Mouse (Mus musculus) G1E-ER4 (cell line): Measurements from ENCODE around the gene Rab13. TPM values are rescaled to one million over a fixed set of nuclear protein-coding genes. Genes with fewer than 3 reads are reported as not detected.

Experiments
- GATA1 ChIP-seq: IDR thresholded peaks from one replicate; pipeline ENCODE4 v1.8.0; 2012; ENCODE audit warnings: low read length, inconsistent platforms
- polyA plus RNA-seq: library from polyadenylated mRNA; stranded (reverse); fragments of >175 nt; gene quantifications from 2 replicates; pipeline ENCODE4 v1.2.3, GENCODE M21; 2012

Rab13 gene
- polyA plus RNA-seq: 2.3 and 2.4 TPM in 2 replicates

DNA sequence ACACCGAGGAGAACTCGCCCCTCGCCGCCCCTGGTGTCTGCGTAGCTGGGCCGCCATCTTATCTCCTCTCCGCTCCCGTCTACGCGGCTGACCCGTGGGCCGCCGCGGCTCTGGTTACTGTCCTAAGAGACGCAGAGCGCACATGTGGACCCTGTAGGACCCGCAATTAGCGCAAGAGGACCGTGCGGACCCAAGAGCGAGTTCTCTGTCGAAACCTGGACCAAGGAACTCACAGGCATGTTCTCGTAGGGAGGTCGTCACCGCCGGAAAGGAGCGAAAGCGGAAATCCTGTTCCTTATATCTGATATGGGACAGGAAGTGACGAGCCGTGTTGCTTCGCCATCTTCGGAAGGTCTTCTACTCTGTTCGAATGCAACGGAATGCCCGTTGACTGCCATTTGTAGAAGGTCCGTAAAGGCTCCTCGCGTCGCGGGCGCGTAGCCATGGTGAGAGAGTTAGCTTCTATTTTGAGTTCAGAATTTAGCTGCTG, at the start of gene Rab13, which contains the start of gene Rps27:
Gene Rab13, plus strand, starts transcription at position 319 of the 490 bp plus-strand sequence.
Gene Rps27, minus strand, starts transcription at position 275 of the 490 bp plus-strand sequence.
- TF ChIP-seq GATA1: no peak

DNA sequence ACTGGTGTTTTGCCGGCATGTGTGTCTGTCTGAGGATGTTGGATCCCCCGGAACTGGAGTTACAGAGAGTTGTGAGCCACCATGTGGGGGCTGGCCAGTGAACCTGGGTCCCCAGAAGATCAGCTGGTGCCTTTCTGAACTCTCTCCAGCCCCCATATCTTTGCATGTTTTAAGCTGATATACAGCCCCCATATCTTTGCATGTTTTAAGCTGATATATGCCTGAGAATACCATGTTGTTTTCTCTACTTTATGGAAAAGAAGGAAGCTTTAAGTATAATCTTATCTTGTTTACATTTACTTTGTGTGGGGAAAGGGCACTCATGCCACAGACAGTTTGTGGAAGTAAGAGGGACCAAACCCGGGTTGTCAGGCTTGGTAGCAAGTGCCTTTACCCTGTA, 33.9 kb upstream of the Rab13 start:
- no peak for TF ChIP-seq GATA1

DNA sequence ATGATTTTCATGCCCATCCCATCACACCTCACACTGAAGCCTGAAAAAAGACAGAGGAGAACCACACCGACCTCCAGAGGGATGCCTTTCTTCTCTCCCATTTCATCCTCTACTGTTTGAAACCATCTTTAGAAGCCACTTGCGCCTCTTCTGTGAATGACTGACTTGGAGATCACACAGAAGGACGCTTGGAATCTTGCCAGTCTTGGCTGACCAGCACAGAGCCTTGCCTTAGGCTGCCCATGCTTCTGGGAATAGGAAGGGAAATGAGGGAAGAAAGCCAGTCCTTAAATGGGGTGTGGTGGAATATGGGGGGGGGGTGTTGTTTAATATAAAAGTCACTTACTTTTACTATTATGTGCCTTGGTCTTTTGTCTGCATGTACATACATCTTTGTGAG, 29.9 kb upstream of the Rab13 start:
- TF ChIP-seq GATA1: no peak

DNA sequence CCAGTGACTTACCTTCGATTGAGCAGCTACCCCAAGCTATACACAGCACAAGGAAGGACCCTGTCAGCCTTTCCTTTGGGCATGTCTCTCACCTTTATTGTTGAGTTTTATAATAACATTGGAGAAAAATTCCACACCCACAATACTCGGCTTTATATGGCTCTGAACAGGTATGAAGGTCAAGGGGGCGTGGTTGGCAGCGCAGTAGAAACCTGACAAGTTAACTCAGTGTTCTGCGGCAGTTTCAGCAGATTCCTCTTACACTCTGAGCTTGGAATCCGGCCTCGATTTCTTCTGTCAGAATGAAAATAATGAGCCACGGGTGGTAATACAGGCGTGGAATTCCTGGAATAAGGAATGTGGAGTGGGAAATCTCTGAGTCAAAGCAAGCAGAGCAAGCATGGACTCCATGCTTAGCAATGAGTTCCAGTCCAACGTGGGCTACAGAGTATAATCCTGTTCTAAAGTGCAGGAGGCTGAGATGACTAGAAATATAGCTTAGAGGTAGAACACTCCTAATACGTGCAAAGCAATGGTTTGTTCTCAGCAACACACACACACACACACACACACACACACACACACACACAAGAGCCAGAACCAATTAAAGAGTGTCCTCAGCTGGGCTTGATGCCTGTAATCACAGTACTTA, 22.5 kb upstream of the Rab13 start:
- no peak for TF ChIP-seq GATA1

DNA sequence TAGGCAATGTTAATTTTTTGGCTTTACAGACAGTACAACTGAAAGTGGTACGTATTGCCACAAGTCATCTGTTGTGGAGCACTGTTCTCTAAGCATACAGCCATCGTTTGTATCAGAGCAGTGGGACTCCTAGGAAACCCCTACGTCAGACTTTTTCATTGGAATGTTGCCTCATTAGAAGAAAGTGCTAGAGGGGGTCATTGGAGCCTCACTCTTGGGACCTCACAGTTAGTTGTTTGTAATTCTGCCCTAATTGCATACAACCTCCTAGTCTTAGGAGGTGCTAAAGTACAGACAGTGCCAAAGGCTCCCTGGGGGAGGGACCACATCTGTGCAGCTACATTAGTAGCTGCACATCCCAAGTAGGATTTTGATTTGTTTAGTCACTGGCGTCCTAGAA, 18.7 kb upstream of the Rab13 start:
- TF ChIP-seq GATA1: no peak

DNA sequence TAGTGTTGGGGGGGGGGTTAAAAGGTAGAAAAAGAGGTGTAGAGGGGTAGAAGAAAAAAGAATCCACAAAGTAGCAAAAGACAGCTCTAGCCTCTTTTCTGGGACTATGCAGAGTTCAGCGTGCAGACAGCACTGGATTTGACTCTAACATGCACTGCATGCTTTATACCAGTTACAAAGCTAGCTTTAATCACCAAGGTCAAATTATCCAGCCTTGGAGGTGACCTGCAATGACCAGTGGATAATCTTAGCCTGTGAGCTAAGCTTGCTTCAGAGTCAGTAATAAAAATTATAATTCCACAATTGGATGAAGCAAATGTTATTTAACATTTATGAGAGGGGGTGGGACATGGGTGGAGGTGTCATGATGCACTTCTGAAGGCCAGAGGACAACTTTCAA, 17.9 kb upstream of the Rab13 start:
- no peak for TF ChIP-seq GATA1

DNA sequence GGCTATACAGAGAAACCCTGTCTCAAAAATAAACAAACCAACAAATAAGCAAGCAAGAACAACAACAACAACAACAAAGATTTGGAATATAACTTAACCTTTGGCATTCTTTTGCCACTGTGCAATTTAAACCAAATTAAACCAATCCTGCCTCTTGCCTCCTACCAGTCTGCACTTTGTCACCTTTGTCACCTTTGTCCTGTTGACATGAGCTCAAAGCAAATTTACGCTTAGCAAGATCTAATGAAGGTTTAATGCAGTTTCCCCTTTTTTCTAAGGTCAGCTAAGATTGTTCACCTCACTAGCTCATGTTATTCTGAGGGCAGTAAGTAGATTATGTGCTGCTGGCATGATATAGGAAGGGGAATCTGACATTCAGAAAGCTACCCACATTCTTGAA, 15.9 kb upstream of the Rab13 start:
- no peak for TF ChIP-seq GATA1

DNA sequence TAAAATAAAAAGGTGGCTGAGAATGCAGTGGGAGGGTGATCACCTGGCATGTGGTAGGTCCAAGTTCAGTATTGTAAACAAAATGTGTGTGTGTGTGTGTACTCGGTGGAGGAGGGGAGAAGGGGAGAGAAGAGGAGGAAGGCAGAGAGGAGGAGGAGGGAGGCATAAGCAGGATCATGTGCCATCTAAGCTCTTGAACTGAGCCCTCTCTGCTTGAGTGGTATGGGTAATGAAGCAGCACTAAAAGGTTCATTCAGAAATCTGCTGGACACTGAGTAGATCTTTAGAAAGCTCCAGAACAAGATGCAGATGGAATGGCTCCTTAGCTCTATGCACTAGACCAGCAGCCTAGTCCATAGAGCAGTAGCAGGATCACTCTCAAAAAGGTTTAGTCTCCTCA, 10.6 kb upstream of the Rab13 start:
- no peak for TF ChIP-seq GATA1

DNA sequence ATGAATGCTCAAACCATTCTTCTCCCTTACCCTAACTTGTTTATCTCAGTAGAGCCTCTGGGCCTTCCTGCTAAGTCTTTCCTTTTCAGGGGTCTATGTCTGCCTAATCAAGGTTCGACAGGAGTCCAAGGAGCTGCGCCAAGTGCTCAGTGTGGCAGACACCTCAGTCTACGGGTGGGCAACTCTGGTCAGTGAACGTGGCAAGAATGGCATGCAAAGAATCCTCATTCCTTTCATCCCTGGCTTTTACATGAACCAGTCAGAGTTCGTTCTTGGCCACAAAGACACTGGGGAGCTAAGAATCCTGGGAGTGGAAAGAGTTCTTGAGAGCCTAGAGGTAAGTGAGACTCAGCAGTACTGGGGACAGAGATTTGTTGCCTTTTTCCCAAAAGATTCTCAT, 9.9 kb upstream of the Rab13 start:
- no peak for TF ChIP-seq GATA1

DNA sequence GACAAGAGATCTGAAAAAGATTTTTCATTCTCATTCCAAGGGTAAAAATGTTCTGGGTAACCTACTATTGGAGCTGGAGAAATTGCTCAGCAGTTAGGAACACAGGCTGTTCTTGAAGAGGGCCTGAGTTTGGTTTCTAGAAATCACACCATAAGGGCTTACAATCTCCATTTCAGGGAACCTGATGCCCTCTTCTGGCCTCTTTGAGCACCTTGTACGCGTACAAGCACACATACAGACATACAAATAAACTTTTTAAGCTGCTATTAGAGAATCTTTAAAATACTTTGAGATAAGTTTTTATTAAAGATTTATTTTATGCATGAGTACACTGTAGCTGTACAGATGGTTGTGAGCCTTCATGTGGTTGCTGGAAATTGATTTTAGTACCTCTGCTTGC, 8.9 kb upstream of the Rab13 start:
- TF ChIP-seq GATA1: no peak

DNA sequence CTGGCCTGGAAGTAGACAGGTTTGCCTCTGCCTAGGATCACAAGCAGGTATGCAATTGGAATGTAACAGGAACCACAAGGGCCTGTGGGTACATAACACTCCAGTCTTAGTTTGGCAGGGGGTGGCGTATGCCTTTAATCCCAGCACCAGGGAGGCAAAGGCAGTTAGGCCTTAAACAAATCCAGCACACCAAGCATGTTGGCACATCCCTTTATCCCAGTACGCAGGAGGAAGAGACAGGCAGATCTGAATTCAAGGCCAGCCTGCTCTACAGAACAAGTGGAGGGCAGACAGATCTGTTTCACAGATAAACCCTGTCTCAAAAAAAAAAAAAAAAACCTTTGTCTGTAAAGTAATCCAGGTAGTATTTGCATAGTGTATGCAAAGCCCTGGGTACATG, 4.8 kb upstream of the Rab13 start:
- no peak for TF ChIP-seq GATA1

DNA sequence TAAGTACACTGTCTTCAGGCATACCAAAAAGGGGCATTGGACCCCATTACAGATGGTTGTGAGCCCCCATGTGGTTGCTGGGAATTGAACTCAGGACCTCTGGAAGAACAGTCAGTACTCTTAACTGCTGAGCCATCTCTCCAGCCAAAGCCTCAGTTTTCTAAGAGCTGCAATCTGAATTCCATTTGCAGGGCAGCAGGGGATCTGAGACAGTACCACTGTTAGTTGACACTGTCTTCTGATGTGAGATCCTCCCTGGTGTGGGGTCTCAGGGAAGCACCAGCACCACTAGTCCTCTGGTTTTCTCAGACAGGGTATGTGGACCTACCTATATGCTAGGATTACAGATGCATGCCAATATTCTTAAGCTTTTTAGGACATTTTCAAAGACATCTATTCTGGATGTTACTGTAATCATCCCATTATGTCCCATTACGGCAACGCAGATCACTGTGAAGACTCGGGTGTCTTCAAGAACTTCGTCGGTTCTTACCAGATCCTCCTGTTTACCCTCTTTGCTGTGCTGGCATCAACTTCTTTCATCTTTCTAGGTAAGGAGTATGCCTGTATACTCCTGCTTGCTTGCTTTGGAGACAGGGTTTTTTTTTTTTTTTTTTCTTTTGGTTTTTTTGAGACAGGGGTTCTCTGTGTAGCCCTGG, 3.5 kb upstream of the Rab13 start:
- TF ChIP-seq GATA1: no peak

DNA sequence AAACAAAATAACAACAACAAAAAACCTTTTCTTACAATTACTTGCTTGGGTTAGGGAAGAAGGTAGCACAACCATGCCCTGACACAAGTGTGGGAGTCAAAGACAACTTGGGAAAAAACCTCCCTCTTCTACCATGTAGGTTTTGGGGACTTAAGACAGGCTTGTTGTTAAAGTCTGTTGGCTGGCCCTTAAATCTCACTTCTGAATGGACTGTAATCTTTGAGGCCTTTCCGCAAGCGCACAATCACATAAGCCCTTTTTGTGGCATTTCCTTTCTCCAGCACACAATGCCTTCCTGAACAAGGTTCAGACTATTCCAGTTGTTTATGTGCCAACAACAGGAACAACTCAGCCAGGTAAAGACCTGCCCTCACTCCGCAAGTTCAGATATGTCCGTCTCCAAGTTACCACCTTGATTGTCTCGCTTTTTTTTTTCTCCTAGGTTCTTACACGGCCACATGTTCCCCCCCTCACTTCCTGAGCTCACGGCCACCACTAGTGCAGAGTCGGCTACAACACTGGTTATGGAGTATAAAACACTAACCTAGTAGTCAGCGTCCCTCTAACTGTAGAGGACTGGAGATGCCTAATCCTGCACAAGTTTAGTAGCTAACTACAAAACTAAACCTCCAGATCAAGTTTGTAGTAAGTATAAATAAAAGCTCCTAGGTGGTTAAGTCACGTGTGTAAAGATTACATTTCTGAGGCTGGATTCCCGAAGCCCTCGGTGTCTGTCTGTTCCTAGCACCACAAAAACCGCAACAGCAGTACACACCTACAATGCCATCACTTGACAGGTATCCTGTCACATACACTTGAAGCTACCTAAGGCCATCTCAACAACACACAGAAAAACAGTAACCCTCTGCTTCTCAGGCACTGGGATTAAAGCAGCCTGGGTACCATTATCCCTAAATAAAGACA, 1.8 kb upstream of the Rab13 start:
- no peak for TF ChIP-seq GATA1

DNA sequence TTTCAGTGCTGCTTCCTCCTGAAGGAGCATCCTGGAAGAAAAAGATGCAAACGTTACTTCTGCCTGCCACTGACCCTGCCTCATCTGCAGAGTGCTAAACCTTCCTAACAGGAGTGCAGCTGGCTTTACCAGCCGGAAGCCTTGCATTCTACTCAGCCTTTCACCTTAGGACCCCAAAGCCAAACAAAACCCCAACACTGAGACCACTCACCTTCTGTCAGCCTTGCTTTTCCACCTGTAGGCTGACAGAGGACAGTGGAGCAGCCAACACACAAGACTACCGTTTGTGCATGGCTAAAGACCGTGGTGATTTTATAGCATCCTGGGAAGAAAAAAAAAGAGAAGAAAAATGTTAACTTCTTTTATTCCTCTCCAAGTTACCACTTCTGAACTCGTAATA, 772 bp upstream of the Rab13 start:
- TF ChIP-seq GATA1: no peak

DNA sequence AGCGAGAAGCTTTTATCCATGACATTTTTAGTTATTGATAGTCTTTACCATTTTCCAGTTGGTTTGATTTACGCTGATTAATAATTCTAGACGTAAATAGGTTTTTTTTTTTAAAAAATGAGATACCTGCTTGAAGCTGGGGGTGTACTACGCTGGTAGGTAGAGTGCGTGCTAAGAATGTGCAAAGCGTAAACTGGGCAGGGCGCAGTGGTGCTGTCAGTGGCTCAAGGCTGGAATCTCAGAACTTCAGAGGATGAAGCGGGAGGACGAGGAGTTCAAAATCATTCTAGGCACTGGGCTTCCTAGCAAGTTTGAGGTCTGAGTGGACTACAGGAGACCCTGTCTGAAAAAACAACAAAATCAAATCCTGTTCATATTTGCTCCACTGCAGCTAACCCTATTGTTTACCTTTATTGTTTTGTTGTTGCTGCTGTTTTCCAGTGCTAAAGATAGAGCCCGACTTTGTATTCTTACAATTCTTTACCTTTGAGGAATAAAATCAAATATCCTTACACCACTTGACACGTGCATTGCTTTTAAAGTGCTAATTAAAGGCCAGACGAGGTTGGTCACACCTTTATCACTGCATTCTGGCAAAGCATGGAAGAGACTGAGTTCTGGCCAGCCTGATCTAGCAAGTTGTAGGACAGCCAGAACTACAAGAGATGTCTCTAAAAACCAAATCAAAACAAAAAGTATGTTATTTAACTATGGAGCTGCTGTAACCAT, 625 bp downstream of the Rab13 start:
- TF ChIP-seq GATA1: no peak

DNA sequence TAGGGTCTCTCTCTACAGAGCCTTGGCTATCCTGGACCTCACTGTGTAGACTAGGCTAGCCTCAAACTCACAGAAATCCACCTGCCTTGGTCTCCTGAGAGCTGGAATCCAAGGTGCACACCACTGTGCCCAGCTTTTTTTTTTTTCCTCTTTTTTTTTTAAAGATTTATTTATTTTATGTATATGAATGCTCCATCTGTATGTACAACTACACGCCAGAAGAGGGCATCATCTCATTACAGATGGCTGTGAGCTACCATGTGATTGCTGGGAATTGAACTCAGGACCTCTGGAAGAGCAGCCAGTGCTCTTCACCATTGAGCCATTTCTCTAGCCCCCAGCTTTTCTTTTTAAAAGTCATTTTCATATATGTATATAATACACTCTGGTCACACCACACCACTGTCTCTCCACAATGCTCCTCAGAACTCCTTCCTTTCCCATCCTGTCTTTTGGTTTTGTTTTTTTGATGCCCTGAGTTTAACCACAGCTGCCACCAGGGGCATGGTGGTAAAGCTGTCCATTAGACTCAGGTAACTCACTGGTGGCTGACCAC, 2.4 kb downstream of the Rab13 start:
- TF ChIP-seq GATA1: no peak
